Mouse (Mus musculus) 416B (cell line): Measurements from ENCODE around the gene Prr18.

Experiments used
- DNase-seq: peaks from one replicate; pipeline ENCODE4 v3.0.0; 2011; ENCODE audit warnings: low read depth

Prr18 gene

DNA sequence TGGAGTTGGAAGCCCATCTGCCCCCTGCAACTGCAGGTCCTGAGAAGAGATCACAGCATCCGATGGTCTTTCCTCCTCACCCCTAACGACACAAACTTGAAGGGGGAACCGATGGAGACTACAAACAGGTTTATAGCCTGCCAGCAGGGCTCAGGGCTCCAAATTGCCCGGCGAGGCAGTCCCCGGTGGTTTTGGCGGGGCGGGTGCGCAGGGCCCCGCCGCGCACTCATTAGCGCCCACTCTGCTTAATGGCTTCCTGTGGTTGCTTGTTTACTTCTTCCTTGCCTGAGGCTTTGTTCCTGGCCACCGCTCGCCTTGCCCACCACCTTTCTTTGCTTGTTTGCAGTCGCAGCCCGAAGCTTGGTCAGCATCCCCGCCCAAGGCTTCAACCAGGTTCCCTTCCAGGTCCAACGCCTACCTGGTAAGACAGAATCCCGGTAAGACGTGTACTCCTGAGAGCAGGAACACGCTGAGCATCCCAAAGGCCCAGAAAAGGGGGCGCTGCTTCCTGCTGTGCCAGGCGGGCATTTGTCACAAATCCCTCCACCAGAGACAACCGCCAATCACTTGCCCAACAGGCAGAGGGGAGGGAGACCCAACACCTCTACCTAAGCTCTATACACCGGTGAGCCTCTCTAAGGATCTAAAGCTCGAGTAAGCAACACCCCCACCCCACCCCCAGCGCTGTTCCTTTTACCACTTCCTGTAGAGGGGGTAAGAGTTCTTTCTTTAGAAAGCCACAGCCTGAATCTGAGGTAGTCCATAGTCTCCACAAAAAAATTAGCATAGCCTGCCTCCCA lies 51.9 kb downstream of the Prr18 start:
- no peak for DNase-seq

DNA sequence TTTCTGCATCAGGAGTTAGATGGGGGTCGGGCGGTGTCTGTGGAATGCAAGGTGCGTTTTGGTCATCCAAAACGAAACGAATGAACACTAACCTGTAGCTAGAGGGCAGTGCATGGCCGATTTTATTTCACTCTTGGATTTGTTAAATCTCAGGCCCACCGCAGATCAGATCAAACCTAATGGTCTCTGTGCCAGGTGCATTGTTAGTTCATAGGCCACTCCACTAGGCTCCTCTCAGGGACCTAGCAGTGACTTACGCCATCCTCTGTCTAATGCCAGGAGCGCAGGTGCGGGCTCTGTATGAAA lies 52.5 kb downstream of the Prr18 start:
- DNase-seq = no peak

DNA sequence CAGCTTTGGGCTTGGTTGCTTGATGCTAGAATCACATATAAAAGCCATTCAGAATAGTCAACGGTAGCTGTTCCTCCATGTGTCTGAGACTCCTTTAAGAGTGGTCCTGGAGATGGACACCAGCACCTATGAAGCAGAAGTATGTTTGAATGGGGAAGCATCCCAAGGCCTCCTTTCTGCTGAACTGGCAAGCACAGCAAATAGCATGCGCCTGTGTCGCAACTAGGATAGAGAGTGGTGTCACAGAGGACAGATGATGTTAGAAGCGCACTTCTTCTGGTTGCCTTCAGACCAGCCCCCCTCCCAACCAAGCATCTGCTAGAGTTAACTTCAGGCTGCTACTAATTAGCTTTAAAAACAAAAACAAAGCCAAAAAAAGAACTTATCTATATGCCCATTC lies 53.2 kb downstream of the Prr18 start:
- DNase-seq = peak; percentile 22
